Mouse (Mus musculus) CH12.LX (cell line): Measurements from ENCODE around the gene Casp9.

ENCODE experiments used
- CTCF ChIP-seq, 2 experiments: IDR thresholded peaks in 1 of 2; conservative IDR thresholded peaks in 1 of 2; 2 replicates each; pipeline ENCODE4 v1.5.1; 2011 to 2012; ENCODE audit warnings: low read depth in 2 of 2, low read length in 2 of 2, improper control_type of control experiment in 1 of 2, inconsistent platforms in 1 of 2, mild to moderate bottlenecking in 1 of 2, moderate library complexity in 1 of 2
- EP300 ChIP-seq: IDR thresholded peaks from 2 replicates; pipeline ENCODE4 v1.6.1; 2011; ENCODE audit warnings: low read length, improper control_type of control experiment
- HCFC1 ChIP-seq: IDR thresholded peaks from 2 replicates; pipeline ENCODE4 v1.6.1; 2012; ENCODE audit warnings: low read depth, mild to moderate bottlenecking, inconsistent platforms, low read length, improper control_type of control experiment
- MAX ChIP-seq: IDR thresholded peaks from 2 replicates; pipeline ENCODE4 v1.6.1; 2011; ENCODE audit warnings: low read length, improper control_type of control experiment
- POLR2A ChIP-seq: IDR thresholded peaks from 2 replicates; pipeline ENCODE4 v1.6.1; 2011; ENCODE audit warnings: low read depth, mild to moderate bottlenecking, improper control_type of control experiment, low read length
- USF1 ChIP-seq: IDR thresholded peaks from 2 replicates; pipeline ENCODE4 v1.6.1; 2014; ENCODE audit warnings: low read depth, mild to moderate bottlenecking, inconsistent platforms, low read length, improper control_type of control experiment
- ZNF384 ChIP-seq: IDR thresholded peaks from 2 replicates; pipeline ENCODE4 v1.6.1; 2012; ENCODE audit warnings: low read depth, low read length, improper control_type of control experiment, inconsistent platforms

DNA sequence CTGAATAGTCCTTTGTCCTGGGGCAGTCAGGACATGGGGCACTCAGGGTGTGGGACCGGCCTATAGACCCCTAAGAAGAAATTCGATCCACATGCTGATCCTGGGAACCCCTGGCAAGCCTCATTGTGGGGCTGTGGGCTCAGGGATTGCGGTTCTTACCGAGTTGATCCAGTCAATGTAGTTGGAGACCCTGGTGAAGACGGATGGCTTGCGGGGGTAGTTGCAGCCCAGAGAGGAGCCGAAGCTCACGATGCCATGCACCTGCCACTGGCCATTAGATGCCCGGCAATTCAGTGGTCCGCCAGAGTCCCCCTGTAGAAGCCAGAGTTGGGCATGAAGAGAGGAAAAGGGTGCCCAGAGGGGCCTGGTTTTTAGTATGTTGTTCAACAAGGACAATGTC, 24.3 kb downstream of the Casp9 start:
- TF ChIP-seq CTCF (conservative IDR thresholded peaks at IDR 0.05 in 1 of 2, IDR thresholded peaks at IDR 0.05 in 1 of 2; ENCODE audit: low read depth in 2 of 2, low read length in 2 of 2), result no peak
- TF ChIP-seq POLR2A, result no peak
- no peak for TF ChIP-seq USF1
- no peak for TF ChIP-seq MAX
- no peak for TF ChIP-seq HCFC1
- no peak for TF ChIP-seq EP300
- TF ChIP-seq ZNF384, result no peak
